Mouse (Mus musculus) adrenal gland, adult (tissue): ENCODE measurements around the gene Sgcb.
A peak's percentile ranks its signal among the peaks of the same experiment; 100 is the strongest.

ENCODE experiments used
- DNase-seq, 2 experiments: peaks; one replicate each; pipeline ENCODE4 v3.0.0; 2022 to 2023; ENCODE audit warnings: low spot score in 1 of 2; ENCODE audit not compliant: inconsistent age in 2 of 2

Gene Sgcb

GRCm38 (mm10) chr5:73637337-73638107 is 10.1 kb downstream of the Sgcb start:
- DNase-seq = peak in 1 of 2 experiments; percentile 66

- DNase-seq = peak; percentile 65 to 92
These were observed 14.4 kb downstream of the Sgcb start for GRCm38 (mm10) chr5:73633141-73633540.

- no peak for DNase-seq
These were observed 15.3 kb downstream of the Sgcb start, which contains the start of gene Lrrc66 for GRCm38 (mm10) chr5:73632291-73632690. Gene Lrrc66 (minus strand): TSS chr5:73632526.

- no peak for DNase-seq
These were observed 16.5 kb downstream of the Sgcb start for GRCm38 (mm10) chr5:73631001-73631558.

GRCm38 (mm10) chr5:73630141-73630540 is 17.4 kb downstream of the Sgcb start:
- no peak for DNase-seq

GRCm38 (mm10) chr5:73627991-73628390 is 19.6 kb downstream of the Sgcb start:
- DNase-seq = no peak

GRCm38 (mm10) chr5:73627559-73627958 is 20.0 kb downstream of the Sgcb start:
- no peak for DNase-seq

- DNase-seq = no peak
These were observed 20.7 kb downstream of the Sgcb start for GRCm38 (mm10) chr5:73626842-73627241.

- DNase-seq = peak in 1 of 2 experiments; percentile 75
These were observed 22.1 kb downstream of the Sgcb start for GRCm38 (mm10) chr5:73625505-73625904.

GRCm38 (mm10) chr5:73618969-73619368 is 28.6 kb downstream of the Sgcb start:
- DNase-seq = no peak

- DNase-seq = no peak
These were observed 32.4 kb downstream of the Sgcb start for GRCm38 (mm10) chr5:73615211-73615610.

- no peak for DNase-seq
These were observed 34.3 kb downstream of the Sgcb start for GRCm38 (mm10) chr5:73613296-73613695.

- DNase-seq = no peak
These were observed 36.5 kb downstream of the Sgcb start for GRCm38 (mm10) chr5:73611071-73611470.

- DNase-seq = no peak
These were observed 42.6 kb downstream of the Sgcb start for GRCm38 (mm10) chr5:73604964-73605363.

- DNase-seq = no peak
These were observed 43.0 kb downstream of the Sgcb start for GRCm38 (mm10) chr5:73604542-73604941.

GRCm38 (mm10) chr5:73602865-73603264 is 44.7 kb downstream of the Sgcb start:
- DNase-seq = peak in 1 of 2 experiments; percentile 27

GRCm38 (mm10) chr5:73601361-73601763 is 46.2 kb downstream of the Sgcb start:
- DNase-seq = no peak

- DNase-seq = peak; percentile 67 to 85
These were observed 47.6 kb downstream of the Sgcb start for GRCm38 (mm10) chr5:73599991-73600390.

GRCm38 (mm10) chr5:73598943-73599695 is 48.5 kb downstream of the Sgcb start:
- DNase-seq = peak; percentile 42 to 60

- DNase-seq = no peak
These were observed 60.5 kb downstream of the Sgcb start for GRCm38 (mm10) chr5:73587119-73587518.

GRCm38 (mm10) chr5:73586597-73586996 is 61.0 kb downstream of the Sgcb start:
- DNase-seq = peak in 1 of 2 experiments; percentile 15
